Mouse (Mus musculus) midbrain, embryonic 10.5 days (tissue): Measurements from ENCODE around the gene Faap100. TPM values are rescaled to one million over a fixed set of nuclear protein-coding genes. Genes with fewer than 3 reads are reported as not detected.
"Not testable (repeated sequence)": the region's sequence is repeated elsewhere in the genome, so short reads cannot be mapped to it uniquely, and the experiment has no call there.

ENCODE experiments used
- DNase-seq: peaks from one replicate; pipeline ENCODE4 v3.0.0-alpha.2; 2017; ENCODE audit warnings: low spot score
- H3K27ac ChIP-seq: fragments of 300-500 bp; sonication (generic); replicated peaks from 2 replicates; pipeline ENCODE4 v1.5.1; 2016; ENCODE audit warnings: mild to moderate bottlenecking
- H3K27me3 ChIP-seq: fragments of 300-500 bp; sonication (generic); 2 replicates; pipeline ENCODE4 v1.6.1; 2016; ENCODE audit warnings: low read depth, mild to moderate bottlenecking; ENCODE audit not compliant: poor library complexity, severe bottlenecking
- H3K36me3 ChIP-seq: fragments of 300-500 bp; sonication (generic); 2 replicates; pipeline ENCODE4 v1.6.1; 2016; ENCODE audit warnings: mild to moderate bottlenecking, moderate library complexity
- H3K4me1 ChIP-seq: fragments of 300-500 bp; sonication (generic); 2 replicates; pipeline ENCODE4 v1.6.1; 2016
- H3K4me3 ChIP-seq: fragments of 300-500 bp; sonication (generic); 2 replicates; pipeline ENCODE4 v1.5.1; 2016; ENCODE audit warnings: mild to moderate bottlenecking, moderate library complexity
- H3K9me3 ChIP-seq: fragments of 300-500 bp; sonication (generic); replicated peaks from 2 replicates; pipeline ENCODE4 v1.6.1; 2016; ENCODE audit warnings: mild to moderate bottlenecking
- WGBS: fragments of 180-500 bp; shearing (Covaris S2); methylation state at CpG from one replicate; pipeline ENCODE4 v1.1.7; 2016; 5-methylcytosine and 5-hydroxymethylcytosine counted together
- polyA plus RNA-seq: library from polyadenylated mRNA; unstranded; fragments of >200 nt; fragmentation: Nextera tagmentation; extraction: Ambion mirVana; gene quantifications from 2 replicates; pipeline ENCODE4 v1.2.1, GENCODE M21; 2016

The Faap100 gene
- polyA plus RNA-seq, 1 experiment from 2014 or later, result 34.5 TPM

DNA sequence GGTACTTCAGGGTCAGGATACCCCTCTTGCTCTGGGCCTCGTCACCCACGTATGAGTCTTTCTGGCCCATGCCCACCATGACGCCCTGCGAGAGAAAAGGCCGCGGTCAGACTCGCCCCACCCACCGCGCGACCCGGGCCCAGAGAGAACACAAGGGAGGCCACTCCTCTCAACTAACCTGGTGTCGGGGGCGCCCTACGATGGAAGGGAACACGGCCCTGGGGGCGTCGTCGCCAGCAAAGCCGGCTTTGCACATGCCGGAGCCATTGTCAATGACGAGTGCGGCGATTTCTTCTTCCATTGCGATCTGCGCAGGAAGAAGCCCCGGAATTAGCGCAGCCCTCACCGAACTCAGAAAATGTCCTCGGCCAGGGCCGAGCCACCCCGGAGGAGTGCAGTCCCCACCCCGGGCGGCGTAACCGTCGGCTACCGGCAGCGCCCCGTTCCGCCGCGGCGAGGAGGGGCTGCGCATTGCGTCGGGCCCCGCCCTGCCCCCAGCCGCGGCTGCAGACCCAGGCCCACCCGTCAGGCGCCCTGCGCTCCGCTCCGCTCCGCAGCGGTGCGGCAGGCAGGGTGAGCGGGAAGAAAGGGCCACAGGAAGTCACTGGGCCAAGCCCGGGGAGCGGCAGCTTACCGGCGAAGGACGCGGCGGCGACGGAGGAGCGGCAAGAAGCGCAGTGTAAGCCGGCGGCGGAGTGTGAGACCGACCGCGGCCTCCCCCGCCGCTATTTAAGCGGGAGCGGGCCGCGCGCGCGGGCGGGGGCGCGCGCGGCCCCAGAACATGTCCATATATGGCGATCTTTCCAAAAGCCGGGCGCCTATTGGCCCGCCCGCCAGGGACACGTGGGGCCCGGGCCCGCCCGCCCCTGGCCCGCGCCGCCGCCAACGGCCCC is 30.5 kb downstream of the Faap100 start, which contains the start of gene Actg1:
Gene Actg1, minus strand, starts transcription at position 752 of the 893 bp plus-strand sequence.
- DNase-seq, result peak; percentile 89
- Histone ChIP-seq H3K36me3 (peaks cover 23% of the 10 kb centered on the region), H3K9me3 (no peaks in the 10 kb centered on the region), H3K27me3 (peaks cover 6% of the 10 kb centered on the region; the same call in 1 of the 2 replicates), H3K27ac (peak within 1 kb of the TSS; percentile 100), H3K4me3 (peak within 1 kb of the TSS; percentile 100), H3K4me1 (peaks cover 49% of the 10 kb centered on the region)
- 2% methylated on average over 103 of the region's 103 CpGs for WGBS

DNA sequence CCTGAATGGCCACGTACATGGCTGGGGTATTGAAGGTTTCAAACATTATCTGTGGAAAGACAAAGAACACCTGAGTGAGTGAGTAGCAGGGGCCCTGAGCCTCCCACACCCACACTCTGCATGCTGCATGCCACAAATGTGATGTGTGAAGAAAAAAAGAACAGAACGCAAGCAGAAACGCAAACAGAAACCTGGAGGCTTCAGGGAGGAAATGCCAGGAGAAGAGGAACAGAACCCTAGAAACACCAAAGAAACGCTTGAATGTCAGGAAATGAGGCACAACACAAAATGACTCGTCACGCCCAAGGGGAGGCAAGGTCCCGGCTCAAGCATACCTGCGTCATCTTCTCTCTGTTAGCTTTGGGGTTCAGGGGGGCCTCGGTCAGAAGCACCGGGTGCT is 31.3 kb downstream of the Faap100 start:
- DNase-seq, result peak; percentile 26
- H3K27me3 ChIP-seq, result no peaks in the 10 kb centered on the region
- H3K9me3 ChIP-seq, result no peaks in the 10 kb centered on the region
- H3K4me1 ChIP-seq, result peaks cover 43% of the 10 kb centered on the region
- peaks cover 23% of the 10 kb centered on the region for H3K36me3 ChIP-seq
- H3K27ac ChIP-seq, result peak overlapping the region; percentile 100
- peak overlapping the region; percentile 100 for H3K4me3 ChIP-seq
- 21% methylated on average over 10 of the region's 10 CpGs for WGBS

DNA sequence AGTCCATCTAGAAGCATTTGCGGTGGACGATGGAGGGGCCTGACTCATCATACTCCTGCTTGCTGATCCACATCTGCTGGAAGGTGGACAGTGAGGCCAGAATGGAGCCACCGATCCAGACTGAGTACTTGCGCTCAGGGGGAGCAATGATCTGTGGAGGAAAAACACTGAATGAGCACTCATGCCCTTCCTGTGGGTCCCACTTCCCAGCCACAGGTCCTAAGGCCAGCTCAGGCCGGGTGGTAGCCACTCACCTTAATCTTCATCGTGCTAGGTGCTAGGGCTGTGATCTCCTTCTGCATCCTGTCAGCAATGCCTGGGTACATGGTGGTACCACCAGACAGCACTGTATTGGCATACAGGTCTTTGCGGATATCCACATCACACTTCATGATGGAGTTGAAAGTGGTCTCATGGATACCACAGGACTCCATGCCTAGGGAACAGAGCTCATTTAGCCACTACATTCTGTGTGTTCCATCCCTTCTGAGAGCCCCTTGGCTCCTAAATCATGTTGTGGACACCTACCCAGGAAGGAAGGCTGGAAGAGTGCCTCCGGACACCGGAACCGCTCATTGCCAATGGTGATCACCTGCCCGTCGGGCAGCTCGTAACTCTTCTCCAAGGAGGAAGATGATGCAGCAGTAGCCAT is 32.1 kb downstream of the Faap100 start:
- DNase-seq, result peak; percentile 14
- WGBS, result 87% methylated on average over 11 of the region's 13 CpGs

DNA sequence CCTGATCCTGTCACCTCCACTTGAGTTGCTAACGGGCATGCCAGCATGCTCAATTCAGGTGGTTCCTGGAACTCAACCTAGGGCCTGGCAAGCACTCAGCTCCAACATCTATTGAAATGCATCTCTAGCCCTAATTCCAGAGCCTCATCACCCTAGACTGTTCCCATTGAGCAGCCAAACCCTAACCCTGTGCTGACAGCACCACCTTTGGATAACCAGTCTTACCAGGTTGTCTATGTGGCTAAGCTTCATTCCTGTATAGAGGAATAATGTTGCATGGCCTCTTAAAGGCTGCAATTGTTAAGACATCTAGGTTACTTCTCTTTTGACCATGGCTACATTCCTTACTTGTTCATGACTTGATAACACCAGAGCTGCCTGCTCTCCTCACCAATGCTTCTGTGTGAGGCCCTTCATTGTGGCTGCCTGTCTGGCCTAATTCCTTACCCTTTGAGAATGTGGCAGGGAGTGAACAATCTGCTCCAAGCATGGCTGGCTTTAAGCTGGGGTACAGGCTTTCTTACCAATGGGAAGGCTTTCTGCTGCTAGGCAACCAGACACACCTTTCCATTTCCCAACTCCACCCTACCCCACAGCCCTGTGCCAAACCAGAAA is 33.4 kb downstream of the Faap100 start:
- Histone ChIP-seq H3K4me1 (peaks cover 30% of the 10 kb centered on the region), H3K4me3 (peak overlapping the region; percentile 38), H3K27ac (no peak overlapping the region), H3K36me3 (peaks cover 23% of the 10 kb centered on the region), H3K27me3 (no peaks in the 10 kb centered on the region), H3K9me3 (no peaks in the 10 kb centered on the region)
- 54% methylated on average over 1 of the region's 1 CpGs for WGBS
- DNase-seq, result peak; percentile 35

More for the DNA sequence above, 32.1 kb downstream of the Faap100 start:
- Histone ChIP-seq H3K36me3 (peaks cover 23% of the 10 kb centered on the region), H3K4me3 (peak overlapping the region; percentile 54), H3K27ac (0 out of 2 replicates have a peak overlapping the region, but pooled peaks have one; percentile 46), H3K4me1 (peaks cover 43% of the 10 kb centered on the region)
- H3K9me3 ChIP-seq, H3K27me3 ChIP-seq: not testable (repeated sequence)

DNA sequence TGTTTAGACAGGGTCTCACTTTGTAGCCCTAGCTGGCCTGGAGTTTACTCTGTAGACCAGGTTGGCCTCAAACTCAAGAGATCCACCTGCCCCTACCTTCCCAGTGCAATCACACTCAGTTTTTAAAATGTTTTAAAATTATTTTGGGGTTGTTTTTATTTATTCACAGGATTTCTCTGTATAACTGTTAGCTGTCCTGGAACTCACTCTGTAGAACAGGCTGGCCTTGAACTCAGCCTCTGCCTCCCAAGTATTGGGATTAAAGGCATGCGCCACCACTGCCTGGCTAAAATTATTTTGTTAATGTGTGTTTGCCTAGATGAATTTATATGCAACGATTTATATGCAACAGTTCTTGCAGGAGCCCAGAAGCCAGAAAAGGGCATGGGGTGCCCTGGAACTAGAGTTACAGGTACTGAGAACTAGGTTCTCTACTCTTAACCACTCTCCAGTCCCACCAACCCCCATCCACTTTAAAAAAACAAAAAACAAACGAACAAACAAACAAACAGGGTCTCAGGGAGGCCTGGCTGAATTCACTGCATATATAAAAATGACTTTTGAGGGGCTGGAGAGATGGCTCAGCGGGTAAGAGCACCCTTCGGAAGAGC is 34.1 kb downstream of the Faap100 start:
- Histone ChIP-seq H3K4me3 (peak overlapping the region; percentile 9; the same call in 1 of the 2 replicates), H3K27me3 (no peaks in the 10 kb centered on the region), H3K4me1 (peaks cover 22% of the 10 kb centered on the region), H3K36me3 (peaks cover 23% of the 10 kb centered on the region), H3K27ac (no peak overlapping the region), H3K9me3 (no peaks in the 10 kb centered on the region)
- 67% methylated on average over 5 of the region's 5 CpGs for WGBS
- DNase-seq, result peak; percentile 36

DNA sequence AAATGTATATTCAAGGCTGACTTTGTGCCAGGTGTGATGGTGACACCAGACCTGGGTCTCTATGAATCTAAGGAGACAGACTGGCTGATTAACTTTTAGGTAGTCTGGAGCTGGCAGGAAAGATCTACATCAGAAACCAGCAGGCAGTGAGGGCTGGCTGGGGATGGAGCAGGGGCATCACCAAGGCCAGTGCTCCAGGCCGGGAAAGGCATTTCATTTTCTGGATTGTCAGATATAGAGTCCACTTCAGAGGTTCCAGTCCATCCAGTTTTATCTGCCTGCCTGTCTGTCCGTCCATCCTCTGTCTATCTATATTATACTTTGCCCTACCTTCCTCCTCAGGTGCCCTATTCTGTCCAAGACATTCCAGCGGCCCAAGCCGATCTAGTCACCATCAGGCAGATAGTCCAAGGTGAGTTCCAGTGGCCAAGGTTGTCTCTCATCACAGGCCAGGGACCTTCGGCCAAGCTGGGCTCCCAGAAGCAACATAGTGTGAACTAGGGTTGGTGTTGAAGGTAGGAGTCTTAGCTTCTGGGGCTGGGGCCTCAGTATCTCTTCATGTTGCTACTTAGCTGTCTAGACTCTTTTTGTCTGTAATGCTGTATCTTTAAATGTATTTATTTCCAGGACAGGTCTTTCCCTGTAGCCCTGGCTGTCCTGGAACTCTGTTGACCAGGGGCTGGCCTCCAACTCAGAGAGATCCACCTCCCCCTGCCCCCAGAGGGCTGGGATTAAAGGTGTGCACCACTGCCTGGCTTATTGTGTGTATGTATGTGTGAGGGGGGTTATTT is 34.9 kb downstream of the Faap100 start:
- DNase-seq, result peak; percentile 20
- Histone ChIP-seq H3K27ac (no peak overlapping the region), H3K4me3 (no peak overlapping the region)

DNA sequence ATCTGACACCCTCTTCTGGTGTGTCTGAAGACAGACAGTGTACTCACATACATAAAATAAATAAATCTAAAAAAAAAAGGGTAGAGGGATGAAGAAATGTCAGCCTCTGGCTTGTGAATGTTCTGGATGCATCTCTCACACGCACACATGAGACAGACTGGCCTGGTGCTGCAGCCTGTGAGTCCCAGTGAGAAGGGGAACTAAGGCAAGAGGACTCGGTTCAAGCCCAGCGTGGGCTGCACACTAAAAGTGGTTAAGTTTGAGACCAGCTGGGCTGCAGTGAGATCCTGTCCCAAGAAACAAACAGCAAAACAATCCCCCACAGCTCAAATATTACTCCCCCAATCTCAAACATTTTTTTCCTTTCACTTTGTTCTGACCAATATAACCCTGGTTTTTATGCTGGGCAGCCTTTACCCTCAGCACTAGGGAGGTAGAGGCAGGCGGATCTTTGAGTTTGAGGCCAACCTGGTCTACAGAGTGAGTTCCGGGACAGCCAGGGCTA is 35.9 kb downstream of the Faap100 start:
- Histone ChIP-seq H3K36me3 (peaks cover 21% of the 10 kb centered on the region), H3K9me3 (no peaks in the 10 kb centered on the region), H3K27ac (no peak overlapping the region), H3K4me1 (peaks cover 14% of the 10 kb centered on the region), H3K4me3 (no peak overlapping the region), H3K27me3 (no peaks in the 10 kb centered on the region)
- peak; percentile 13 for DNase-seq
- WGBS, result 92% methylated on average over 5 of the region's 5 CpGs

More for the DNA sequence above, 34.9 kb downstream of the Faap100 start:
- H3K27me3 ChIP-seq, result no peaks in the 10 kb centered on the region
- peaks cover 23% of the 10 kb centered on the region for H3K36me3 ChIP-seq
- peaks cover 16% of the 10 kb centered on the region for H3K4me1 ChIP-seq
- no peaks in the 10 kb centered on the region for H3K9me3 ChIP-seq
- WGBS, result 80% methylated on average over 5 of the region's 5 CpGs

DNA sequence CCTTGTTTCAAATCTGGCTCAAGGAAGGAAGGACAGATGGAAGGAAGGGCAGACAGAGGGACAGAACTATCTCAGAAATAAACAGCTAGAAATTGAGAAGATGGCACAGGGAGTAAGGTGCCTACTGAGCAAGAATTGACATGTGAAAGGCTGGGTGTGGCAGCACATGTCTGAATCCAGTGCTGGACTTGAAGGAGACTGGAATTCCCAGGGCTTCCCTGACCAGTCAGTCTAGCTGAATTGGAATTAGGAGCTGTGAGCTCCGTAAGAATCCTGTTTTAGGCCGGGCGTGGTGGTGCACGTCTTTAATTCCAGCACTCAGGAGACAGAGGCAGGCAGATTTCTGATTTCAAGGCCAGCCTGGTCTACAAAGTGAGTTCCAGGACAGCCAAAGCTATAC is 36.9 kb downstream of the Faap100 start:
- Histone ChIP-seq H3K27ac (no peak overlapping the region), H3K36me3 (peaks cover 14% of the 10 kb centered on the region), H3K27me3 (no peaks in the 10 kb centered on the region), H3K4me3 (no peak overlapping the region), H3K4me1 (peaks cover 10% of the 10 kb centered on the region), H3K9me3 (no peaks in the 10 kb centered on the region)
- 91% methylated on average over 4 of the region's 4 CpGs for WGBS
- DNase-seq, result peak; percentile 11

DNA sequence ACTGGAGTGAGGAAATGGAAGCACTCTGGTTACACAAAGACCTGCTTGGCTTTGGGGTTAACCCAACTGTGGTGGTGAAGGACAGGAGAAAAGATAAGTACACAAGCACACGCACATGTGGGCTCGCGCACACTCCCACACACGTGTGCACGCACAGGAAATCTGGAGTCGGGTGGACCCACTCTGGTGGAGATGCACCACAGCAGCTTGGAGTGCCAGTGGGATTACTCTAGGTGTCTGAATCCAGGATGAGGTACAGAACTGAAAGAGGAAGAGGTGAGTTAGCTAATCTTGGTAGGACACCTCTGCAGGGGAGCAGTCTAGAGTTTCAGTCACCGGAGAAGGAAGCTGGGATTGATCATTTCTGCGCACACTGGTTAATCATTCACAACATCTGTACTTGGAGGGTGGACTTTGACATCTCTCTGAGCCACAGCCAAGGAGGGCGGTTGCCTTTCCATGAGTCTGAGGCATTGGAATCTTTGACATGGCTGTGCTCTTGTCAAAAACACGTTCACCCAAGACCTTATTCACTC is 38.5 kb downstream of the Faap100 start:
- 93% methylated on average over 10 of the region's 10 CpGs for WGBS
- DNase-seq, result peak; percentile 11
- Histone ChIP-seq H3K4me1 (peaks cover under 1% of the 10 kb centered on the region; the same call in 1 of the 2 replicates), H3K27me3 (no peaks in the 10 kb centered on the region), H3K27ac (no peak overlapping the region), H3K36me3 (peaks cover 5% of the 10 kb centered on the region), H3K9me3 (no peaks in the 10 kb centered on the region; the same call in 1 of the 2 replicates), H3K4me3 (no peak overlapping the region)

DNA sequence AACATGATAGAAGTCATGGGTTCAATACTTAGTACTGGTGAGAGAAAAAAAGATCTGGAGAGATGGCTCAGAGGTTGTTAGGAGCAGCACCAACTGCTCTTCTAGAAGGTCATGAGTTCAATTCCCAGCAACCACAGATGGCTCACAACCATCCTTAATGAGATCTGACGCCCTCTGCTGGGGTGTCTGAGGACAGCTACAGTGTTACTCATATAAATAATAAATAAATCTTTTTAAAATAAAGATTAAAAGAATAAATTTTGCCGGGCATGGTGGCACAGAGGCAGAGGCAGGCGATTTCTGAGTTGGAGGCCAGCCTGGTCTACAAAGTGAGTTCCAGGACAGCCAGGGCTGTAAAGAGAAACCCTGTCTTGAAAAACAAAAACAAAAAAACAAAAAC is 39.8 kb downstream of the Faap100 start:
- no peaks in the 10 kb centered on the region for H3K4me1 ChIP-seq
- H3K4me3 ChIP-seq, result no peak overlapping the region
- 76% methylated on average over 3 of the region's 3 CpGs for WGBS
- H3K36me3 ChIP-seq, result no peaks in the 10 kb centered on the region
- H3K27me3 ChIP-seq, result no peaks in the 10 kb centered on the region
- H3K27ac ChIP-seq, result no peak overlapping the region
- peaks cover 5% of the 10 kb centered on the region; the same call in 1 of the 2 replicates for H3K9me3 ChIP-seq
- peak; percentile 3 for DNase-seq

DNA sequence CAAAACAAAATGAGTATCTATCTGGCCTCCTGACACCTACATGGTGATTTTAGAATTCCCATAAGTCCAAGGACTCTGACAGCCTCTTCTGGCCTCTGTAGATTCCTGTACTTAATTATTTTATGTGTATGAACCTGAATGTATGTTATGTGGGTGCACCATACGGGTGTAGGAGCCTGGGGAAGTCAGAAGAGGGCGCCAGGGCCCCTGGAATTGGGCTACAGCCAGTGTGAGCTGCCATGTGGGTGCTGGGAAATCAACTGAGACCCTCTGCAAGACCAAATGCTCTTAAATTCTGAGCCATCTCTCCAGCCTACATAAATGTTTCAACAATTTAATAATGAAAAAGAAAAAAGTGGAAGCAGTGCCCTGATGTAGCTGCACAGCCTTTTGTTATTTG is 41.1 kb downstream of the Faap100 start:
- H3K27me3 ChIP-seq, result no peaks in the 10 kb centered on the region
- H3K27ac ChIP-seq, result no peak overlapping the region
- H3K9me3 ChIP-seq, result peaks cover 5% of the 10 kb centered on the region; the same call in 1 of the 2 replicates
- WGBS, result 42% methylated on average over 2 of the region's 2 CpGs
- no peak overlapping the region for H3K4me3 ChIP-seq
- peak; percentile 10 for DNase-seq
- H3K36me3 ChIP-seq, result no peaks in the 10 kb centered on the region
- no peaks in the 10 kb centered on the region for H3K4me1 ChIP-seq
